Mouse (Mus musculus): Measurements from ENCODE around the gene Map1lc3a.

The Map1lc3a gene

DNA sequence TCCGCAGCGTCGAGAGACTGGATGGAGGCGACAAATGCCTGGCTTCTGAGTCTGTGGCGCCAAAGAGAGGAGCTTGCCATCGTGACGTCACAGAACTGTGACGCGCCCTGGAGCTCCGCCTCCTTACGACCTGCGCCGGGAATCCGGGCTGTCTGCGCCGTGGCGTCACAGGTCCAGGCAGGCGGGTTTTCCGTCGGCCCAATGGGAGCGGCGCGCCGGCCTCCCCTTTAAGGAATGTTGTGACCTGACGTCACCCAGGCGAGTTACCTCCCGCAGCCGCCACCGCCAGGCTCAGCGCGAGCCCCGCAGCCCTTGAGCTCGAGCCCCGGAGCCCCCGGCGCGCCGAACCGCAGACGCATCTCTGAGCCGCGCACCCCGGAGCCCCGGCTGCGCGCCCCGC, at the start of gene Map1lc3a:
Gene Map1lc3a (plus strand): TSS at position 103 of the 400 bp plus-strand sequence.
- peak; percentile 98 for DNase-seq (ENCODE audit: low read depth)

DNA sequence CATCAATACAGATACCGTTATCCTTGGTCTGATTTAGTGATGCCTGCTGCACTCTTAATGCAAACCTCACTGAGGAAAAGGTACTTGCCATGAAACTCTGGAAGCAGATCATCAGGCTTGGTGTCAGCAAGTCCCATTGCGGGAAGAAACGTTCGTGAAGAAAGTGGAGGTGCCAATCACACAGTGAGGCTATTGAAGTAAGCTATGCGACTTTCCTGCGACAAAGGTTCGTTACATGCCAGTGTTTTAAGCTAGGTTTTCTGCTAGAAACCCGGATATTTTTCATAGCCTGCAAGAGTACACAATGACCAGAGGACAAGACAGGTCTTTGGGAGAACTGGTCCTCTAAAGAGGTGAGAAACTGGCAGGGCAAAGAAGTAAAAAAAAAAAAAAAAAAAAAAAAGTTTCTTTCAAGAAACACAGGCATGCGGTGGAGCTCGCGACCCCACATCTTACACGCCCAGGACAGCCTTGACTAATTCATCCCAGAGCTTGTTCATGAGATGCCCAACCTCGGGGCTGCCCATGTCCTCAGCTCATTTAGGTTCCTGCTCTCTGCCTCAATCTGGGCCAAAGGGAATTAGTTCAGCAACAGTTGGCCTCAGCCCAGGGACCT, 40.2 kb upstream of the Map1lc3a start:
- DNase-seq (ENCODE audit: low read depth) = peak; percentile 18

DNA sequence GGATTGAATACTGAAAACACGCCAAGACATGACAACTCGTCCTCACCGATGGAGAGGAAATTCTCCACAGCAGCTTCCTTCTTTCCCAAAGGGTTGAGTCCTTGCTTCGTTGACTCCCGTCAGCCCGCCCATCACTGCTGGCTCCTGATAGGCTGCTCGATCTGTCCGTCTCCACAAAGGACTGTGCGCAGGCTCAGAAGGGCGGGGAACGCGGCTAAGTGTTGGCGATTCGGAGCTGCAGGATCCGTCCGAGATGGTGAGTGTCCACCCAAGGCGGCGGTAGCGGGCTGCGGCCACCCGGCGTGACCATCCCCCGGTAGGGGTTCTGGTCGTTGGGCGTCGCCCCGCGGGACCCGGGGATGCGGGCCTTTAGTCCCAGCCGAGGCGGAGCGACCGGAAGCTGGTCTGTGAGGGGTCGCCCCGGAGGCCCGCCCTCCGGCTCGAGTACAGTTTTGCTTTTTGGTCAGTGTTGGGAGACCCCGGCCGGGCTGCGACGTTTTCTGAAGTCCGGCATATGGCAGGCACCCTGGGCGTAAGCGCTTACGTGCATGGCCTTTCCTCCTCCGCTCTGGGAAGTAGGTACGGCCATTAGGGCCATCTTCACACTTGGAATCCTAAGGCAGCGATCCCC, 39.6 kb upstream of the Map1lc3a start, which contains the start of gene Dynlrb1:
Gene Dynlrb1 (plus strand): TSS at position 172 of the 631 bp plus-strand sequence.
- peak; percentile 99 for DNase-seq (ENCODE audit: low read depth)

DNA sequence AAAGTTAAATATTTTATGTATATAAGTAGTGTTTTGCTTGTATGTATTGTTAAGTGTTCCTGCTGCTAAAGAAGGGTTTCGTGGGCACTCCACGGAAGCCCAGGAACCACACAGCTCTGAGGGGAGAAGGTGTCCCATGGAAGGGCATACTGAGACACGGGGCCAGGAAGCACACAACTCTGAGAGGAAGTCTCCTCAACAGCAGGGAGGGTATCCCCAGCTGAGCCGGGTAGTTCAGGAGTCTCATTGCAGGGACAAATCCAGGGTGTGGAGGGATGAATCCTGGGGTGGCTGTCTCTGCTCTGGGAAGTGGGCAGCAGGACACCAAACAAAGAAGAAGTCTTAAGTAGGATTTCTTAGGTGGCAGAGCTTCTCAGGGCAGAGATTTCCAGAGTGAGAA, 38.8 kb upstream of the Map1lc3a start:
- peak; percentile 38 for DNase-seq (ENCODE audit: low read depth)

DNA sequence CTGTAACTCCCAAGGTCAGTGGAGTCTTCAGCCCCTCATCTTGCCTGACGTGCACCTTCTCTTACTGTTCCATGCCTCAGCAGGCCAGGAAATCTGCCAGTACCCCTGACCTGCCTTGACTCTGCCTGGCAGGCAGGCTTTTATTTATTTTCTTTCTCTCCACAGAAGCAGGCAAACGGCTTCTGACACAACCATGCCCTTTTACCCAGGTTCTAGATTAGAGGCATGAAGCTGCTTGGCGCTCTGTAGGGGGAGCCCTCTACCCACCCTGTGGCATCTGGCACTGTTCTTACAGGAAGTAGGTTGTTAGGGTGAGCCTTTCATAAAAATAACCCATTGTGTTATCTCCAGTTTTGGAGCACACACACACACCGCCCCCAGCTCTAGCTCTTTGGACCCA, 35.2 kb upstream of the Map1lc3a start:
- peak; percentile 17 for DNase-seq (ENCODE audit: low read depth)

DNA sequence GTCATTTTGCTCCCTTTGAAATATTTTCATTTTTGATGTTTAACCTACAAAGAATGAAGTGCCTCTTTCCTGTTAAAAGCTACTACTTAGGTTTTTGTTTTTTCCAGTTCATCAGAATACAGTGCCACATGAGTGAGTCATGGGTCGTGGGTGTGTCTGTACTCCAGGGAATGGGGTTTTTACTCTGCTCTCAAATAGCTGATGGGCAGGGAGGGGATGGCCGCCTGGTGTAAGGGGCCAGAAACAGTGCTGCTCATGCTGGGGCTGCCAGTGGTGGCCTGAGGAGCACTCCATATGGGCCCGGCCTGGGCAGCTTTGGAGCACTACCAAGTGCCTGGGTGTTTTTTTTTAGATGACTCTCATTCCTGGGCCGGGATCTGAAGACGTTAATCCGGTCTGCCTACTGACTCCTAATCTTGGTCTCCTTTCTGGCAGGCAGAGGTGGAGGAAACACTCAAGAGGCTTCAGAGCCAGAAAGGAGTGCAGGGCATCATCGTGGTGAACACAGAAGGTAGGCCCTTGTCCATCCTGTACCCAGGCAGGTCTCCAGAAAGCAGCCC, 33.7 kb upstream of the Map1lc3a start:
- DNase-seq (ENCODE audit: low read depth) = peak; percentile 83

DNA sequence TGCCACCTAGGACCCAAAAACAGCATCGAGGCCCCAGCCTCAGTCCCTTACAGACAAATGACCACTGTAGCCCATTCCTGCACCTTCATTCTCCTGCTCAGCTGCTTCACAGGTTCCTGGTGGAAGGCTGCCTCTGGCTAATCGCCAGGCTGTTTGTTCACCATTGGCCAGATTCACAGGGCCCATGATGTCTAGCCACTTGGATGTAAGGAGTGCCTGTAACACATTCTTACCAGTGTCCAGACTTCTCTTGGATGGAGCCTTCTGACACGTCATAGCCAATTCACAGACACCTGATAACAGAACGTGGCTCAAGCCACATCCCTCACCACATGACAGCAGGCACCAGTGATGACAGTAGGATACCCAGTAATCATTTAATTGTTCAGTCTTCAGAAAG, 29.9 kb upstream of the Map1lc3a start:
- DNase-seq (ENCODE audit: low read depth) = peak; percentile 23

DNA sequence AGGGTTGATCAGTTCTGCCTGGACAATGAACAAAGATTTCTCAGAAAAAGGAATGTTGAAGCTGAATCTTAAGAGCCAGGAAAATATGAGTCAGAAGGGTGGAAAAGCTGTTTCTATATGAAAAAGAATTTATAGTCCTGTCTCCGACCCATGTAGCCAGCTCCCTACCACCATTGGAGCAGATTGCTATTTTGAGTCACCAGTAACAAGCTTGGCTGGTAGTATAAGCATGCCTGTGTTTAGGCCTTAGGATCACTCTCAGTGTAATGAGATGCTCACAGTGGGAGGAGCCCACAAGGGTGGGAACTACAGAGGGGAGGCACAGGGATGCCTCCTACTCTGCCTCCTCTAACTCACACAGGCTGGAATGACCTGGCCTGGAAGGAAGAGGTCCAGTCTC, 27.9 kb upstream of the Map1lc3a start:
- peak; percentile 91 for DNase-seq (ENCODE audit: low read depth)

DNA sequence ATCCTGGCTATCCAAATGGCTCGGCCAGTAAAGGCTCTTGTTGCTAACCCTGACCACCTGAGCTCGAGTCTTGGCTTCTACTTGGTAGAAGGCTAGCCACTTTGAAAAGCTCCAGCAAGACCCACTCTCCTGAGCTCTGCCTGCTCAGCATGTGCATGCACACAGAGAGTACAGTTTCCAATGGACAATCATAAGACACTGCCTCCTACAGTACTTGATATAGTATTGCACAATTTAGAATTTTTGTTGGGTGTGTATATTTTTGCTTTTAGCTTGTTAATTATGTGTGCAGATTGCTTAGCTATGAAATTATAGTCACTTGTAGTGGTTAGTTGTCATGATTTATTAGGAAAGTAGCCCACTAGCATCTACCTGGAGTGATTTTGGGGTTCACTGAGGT, 27.4 kb upstream of the Map1lc3a start:
- no peak for DNase-seq (ENCODE audit: low read depth)

DNA sequence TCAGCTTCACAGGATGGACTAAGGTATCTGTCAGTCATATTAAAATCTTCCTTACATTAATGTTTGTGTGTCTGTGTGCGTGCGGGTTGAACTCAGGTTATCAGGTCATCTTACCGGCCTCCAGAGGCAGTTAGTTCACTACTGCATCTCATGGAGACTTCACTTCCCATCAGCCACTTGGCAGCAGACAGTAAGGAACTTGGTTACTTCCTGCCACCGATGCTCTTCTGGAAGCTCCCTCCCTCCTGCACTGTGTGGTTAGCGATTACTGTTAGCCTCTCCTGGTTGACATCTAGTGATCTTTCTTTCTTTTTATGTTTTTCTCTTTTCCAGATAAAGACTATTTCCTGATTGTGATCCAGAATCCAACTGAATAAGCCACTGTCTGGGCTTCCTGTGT, 26.5 kb upstream of the Map1lc3a start:
- DNase-seq (ENCODE audit: low read depth) = no peak

DNA sequence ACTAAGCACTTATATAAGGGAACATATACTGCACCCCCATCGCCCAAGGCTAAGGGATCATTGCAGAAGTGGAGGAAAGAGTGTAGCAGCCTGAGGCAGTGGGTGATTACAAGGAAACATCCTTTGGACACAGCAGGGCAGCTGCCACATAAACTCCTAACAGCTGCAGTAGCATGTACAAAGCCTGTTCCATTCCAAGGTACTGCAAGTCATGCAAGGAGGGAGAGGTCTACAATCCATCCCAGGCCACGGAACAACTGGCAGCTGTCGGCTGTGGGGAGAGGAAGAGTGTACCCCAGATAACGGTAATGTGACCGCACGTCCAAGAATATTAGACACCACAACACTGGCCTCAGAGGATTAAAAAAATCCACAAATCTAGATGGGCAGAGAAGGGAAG, 10.6 kb upstream of the Map1lc3a start:
- no peak for DNase-seq (ENCODE audit: low read depth)

DNA sequence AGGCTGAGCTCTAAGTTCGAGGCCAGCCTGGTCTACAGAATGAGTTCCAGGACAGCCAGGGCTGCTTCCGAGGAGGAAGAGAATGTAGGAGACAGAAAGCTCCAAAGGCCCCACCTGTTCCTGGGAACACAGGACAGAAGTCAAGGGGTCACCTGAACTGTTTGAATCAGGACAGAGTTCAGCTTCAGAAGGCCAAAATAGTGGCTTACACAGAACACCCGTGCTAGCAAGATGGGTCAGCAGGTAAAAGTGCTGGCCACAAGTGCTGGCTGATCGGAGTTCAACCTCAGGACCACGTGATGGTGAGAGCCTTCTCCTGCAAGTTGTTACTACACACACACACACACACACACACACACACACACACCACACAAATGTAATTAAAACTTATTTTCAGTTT, 9.2 kb upstream of the Map1lc3a start:
- DNase-seq (ENCODE audit: low read depth) = no peak

DNA sequence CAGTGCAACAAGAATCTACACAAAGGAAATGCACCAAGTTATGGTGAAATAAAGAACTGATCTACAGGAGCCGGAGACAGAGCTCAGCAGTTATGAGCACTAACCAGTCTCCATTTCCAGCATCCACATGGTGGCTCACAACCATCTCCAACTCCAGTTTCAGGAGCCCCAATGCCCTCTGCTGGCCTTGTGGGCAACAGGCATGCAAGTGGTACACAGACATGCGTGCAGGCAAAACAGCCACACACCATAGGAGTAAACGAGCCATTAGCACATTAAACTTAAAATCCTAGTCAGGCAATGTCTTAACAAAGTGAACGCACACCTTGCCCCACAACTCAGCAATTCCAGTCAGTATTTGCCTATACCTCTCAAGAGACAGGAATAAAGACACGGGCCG, 4.1 kb upstream of the Map1lc3a start:
- DNase-seq (ENCODE audit: low read depth) = peak; percentile 31

DNA sequence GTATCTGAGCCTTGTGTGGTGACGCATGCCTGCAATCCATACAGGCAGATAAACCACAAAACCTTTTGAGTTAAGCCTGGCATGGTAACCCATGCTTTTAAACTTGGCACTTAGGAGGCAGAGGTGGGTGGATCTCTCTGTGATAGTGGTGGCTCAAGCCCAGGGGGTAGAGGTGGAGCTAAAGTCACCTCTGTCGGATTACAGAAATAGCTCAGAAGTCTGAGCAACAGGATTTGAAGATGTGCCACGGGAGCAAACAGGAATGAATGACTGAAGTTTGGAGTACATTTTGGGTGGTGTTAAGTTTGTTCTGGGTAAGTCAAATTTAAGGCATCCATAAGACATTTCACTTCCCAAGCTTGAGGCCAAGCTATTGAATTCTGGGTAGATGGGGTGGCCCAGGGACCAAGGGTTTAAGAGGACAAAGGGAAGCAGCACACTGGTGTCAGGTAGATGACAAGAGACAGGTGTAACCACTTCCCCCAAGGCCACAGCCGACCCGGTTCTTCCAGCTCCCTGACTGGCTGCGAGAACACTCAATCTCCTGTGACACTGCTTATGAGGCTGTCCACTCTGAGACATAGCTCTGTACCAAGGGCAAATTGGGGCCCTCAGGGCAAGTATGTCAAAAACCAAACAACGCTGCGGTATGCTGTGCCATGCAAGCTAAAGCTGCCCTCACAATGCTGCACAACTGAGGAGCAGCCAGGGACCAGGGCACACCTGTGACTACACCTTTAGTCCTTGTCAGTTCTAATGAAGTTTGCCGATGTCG, 3.5 kb upstream of the Map1lc3a start:
- no peak for DNase-seq (ENCODE audit: low read depth)

DNA sequence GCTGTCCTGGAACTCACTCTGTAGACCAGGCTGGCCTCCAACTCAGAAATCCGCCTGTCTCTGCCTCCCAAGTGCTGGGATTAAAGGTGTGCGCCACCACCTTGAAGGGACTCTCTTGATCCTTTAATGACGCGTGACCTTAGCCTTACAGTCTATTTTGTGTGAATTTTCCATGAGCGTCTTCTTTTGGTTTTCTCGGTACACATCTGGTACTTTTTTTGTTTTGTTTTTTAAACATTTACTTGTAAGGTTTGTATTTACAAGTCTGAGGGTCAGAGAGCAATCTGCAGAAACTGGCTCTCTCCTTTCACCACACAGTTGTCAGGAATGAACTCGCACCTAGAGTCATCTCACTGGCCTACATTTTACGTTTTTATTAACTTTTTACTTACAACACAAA, 2.5 kb upstream of the Map1lc3a start:
- no peak for DNase-seq (ENCODE audit: low read depth)

DNA sequence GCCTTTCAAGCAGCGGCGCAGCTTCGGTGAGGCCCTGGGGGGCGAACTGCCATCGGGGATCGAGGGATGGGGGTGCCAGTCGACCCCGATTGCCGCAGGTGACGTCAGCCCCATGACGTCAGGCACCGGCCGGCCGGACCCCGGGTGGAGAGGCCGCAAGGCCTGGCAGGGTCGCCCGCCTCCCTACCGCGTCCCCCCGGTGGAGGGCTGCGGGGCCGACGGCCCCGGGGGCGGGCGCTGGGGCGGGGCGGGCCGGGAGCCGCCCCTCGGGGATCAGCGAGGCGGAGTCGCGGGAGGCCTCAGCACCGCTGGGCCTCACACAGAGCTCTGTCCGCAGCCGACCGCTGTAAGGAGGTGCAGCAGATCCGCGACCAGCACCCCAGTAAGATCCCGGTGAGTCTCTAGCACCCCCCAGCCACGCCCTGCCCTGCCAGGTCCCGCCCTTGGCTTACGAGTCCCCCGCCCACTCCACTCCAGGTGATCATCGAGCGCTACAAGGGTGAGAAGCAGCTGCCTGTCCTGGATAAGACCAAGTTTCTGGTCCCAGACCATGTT, 601 bp downstream of the Map1lc3a start:
- DNase-seq (ENCODE audit: low read depth) = peak; percentile 85

DNA sequence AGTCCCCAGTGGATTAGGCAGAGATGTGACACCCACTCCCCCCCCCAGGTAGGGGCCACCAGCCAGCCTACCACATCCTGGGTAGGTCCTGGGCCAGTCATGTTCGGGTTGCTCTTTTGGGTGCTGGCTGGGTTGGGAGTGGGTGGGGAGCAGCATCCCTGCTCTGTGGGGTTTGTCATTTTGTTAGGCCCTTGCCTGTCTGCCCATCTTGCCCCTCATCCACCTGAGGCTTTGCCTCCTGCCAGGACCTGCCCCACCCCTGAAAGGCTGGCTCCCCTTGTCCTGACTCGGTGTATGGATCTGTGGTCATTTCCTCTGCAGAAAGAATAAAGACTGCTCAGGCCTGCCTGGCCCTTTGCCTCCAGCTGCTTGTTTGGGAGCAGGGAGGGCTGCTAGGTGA, 1.6 kb downstream of the Map1lc3a start:
- DNase-seq (ENCODE audit: low read depth) = no peak

DNA sequence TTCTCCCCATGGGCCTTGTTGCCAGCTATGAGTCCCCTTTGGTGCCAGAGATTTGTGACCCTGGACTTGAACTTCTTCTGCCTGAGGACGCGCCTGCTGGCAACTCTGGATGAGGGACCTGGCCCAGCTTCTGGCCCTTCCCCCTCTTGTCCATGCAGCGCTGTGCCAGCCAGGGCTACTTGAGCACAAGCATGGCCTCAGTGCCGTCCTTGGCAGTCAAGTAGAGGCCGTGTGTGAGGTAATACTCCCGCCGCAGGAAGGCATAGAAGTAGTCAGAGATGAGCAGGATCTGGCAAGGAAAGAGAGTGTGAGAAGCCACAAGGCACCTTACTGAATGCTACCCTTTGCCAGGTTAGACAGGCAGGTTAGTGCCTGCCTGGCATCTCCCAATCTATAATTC, 2.3 kb downstream of the Map1lc3a start:
- no peak for DNase-seq (ENCODE audit: low read depth)

DNA sequence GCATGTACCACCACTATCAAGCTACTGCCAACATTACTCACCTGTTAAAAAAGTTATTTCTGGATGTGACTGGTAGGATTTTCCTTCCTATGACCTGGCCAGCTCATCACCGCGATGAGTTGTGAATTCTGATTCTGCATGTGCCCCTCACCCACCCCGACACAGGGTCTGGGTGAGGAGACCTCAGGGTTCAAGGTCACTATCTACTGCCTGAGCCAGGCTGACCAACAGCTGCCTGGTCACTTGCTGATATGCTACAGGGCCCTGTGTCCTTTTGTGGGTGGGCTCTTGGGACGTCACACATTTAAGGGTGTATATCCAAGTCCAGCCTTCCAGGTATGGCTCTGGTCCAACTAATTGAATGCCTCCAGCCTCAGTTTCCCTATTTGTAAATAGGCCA, 3.1 kb downstream of the Map1lc3a start:
- no peak for DNase-seq (ENCODE audit: low read depth)

DNA sequence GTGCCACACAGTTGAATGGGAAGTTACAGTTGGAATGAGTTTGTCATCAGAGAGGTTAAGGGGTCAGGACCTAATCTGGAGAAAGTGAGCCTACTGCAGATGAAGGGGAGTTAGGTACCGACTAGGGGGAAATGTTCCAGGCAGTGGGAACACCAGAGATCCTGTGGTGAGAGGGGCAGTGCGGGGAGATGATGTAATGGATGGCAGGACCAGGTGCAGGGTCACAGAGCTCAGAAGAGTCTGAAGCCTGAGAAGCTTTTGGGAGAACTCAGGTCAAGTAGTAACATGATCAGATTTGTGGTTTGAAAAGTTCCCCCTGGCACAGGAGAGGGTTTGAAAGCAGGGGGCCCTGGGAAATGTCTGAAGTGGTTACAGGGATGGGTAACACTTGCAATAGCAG, 4.0 kb downstream of the Map1lc3a start:
- no peak for DNase-seq (ENCODE audit: low read depth)

DNA sequence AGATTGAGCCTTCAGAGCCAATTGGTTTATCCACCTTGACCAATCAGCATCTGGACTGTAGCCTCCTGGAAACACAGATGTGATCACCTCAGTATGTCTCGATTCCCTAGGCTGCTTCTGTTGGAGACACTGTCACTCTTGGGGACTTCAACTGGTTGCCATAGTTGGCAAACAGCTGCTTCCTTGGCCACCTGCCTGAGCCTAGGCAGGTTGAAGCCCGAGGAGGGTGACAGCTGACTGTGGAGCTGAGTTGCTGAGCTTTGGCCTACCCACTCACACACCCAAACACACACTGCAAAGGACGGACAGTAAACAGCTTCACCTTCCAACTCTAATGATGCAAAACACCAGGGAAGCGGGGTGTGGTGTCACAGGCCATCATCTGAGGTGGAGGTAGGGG, 7.7 kb downstream of the Map1lc3a start:
- no peak for DNase-seq (ENCODE audit: low read depth)

DNA sequence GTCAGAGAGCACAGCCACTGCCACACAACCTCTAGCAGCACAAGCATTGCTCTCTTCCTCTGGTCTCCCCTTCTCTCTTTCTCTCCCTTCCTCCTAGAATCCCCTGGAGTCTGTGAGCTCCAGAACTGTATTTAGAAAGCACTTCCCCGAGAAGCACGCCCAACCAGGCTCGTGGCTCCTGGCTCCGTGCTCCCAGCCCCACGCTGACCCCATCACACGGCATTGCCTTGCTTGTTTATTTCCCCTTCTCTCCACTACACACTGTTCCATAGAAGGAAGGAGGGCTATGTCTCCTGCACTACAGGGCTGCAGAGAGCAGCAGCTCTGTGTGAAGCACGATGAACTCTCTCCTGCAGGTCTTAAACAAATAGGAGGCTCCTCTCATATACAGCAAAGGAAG, 8.6 kb downstream of the Map1lc3a start:
- no peak for DNase-seq (ENCODE audit: low read depth)

DNA sequence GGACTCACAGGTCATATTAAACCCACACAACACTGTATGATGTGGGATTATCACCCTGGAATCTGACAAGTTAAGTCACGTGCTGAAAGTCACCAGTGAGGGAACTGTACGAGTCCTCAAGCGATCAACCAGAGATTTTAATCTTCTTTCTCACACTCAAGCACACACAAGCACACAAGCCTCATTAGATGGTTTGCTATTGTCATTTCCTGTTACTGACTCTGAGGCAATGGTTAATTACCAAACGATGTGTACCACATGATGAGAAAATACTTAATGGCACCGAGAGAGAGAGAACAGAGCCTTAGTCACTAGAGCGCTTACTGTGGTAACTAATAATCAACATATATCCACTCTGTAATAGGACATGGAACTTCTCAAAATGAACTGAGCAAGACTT, 9.6 kb downstream of the Map1lc3a start:
- DNase-seq (ENCODE audit: low read depth) = no peak
